Mouse (Mus musculus) telencephalon, adult 2 months (tissue): Measurements from ENCODE around the gene Tnfsf11.

ENCODE experiments used
- DNase-seq: peaks from one replicate; pipeline ENCODE4 v3.0.0-alpha.2; 2011; ENCODE audit warnings: low read depth, low spot score

The Tnfsf11 gene

GRCm38 (mm10) chr14:78307286-78308237, at the start of gene Tnfsf11:
Gene Tnfsf11, minus strand, starts transcription at chr14:78308043.
- DNase-seq, result no peak

- DNase-seq, result no peak
These were observed 48.9 kb upstream of the Tnfsf11 start for GRCm38 (mm10) chr14:78356764-78357163.

GRCm38 (mm10) chr14:78355381-78355780, 47.5 kb upstream of the Tnfsf11 start:
- DNase-seq, result no peak

- no peak for DNase-seq
These were observed 45.0 kb upstream of the Tnfsf11 start for GRCm38 (mm10) chr14:78352865-78353264.

GRCm38 (mm10) chr14:78351544-78351943, 43.7 kb upstream of the Tnfsf11 start:
- no peak for DNase-seq

- no peak for DNase-seq
These were observed 39.9 kb upstream of the Tnfsf11 start for GRCm38 (mm10) chr14:78347715-78348114.

GRCm38 (mm10) chr14:78343007-78343406, 35.2 kb upstream of the Tnfsf11 start:
- DNase-seq, result no peak

GRCm38 (mm10) chr14:78342146-78342545, 34.3 kb upstream of the Tnfsf11 start:
- DNase-seq, result no peak

- DNase-seq, result no peak
These were observed 25.5 kb upstream of the Tnfsf11 start for GRCm38 (mm10) chr14:78333341-78333740.

- DNase-seq, result no peak
These were observed 23.5 kb upstream of the Tnfsf11 start for GRCm38 (mm10) chr14:78331368-78331767.

GRCm38 (mm10) chr14:78330576-78331300, 22.9 kb upstream of the Tnfsf11 start:
- DNase-seq, result no peak

- no peak for DNase-seq
These were observed 22.1 kb upstream of the Tnfsf11 start for GRCm38 (mm10) chr14:78329765-78330451.

GRCm38 (mm10) chr14:78323356-78323755, 15.5 kb upstream of the Tnfsf11 start:
- DNase-seq, result no peak

GRCm38 (mm10) chr14:78322916-78323315, 15.1 kb upstream of the Tnfsf11 start:
- no peak for DNase-seq

- DNase-seq, result no peak
These were observed 12.4 kb upstream of the Tnfsf11 start for GRCm38 (mm10) chr14:78320248-78320647.

GRCm38 (mm10) chr14:78319580-78319979, 11.7 kb upstream of the Tnfsf11 start:
- DNase-seq, result no peak

GRCm38 (mm10) chr14:78319000-78319399, 11.2 kb upstream of the Tnfsf11 start:
- no peak for DNase-seq

GRCm38 (mm10) chr14:78317623-78318022, 9.8 kb upstream of the Tnfsf11 start:
- DNase-seq, result no peak

- DNase-seq, result no peak
These were observed 6.9 kb downstream of the Tnfsf11 start for GRCm38 (mm10) chr14:78300914-78301313.

GRCm38 (mm10) chr14:78292687-78293086, 15.2 kb downstream of the Tnfsf11 start:
- DNase-seq, result no peak

GRCm38 (mm10) chr14:78289912-78290523, 17.8 kb downstream of the Tnfsf11 start:
- DNase-seq, result no peak

GRCm38 (mm10) chr14:78288903-78289302, 18.9 kb downstream of the Tnfsf11 start:
- no peak for DNase-seq
